Mouse (Mus musculus) cortical plate, adult 2 months (tissue): ENCODE data around the gene Amigo2.

Experiments used
- CTCF ChIP-seq: fragments of 200-500 bp; IDR thresholded peaks from 2 replicates; pipeline ENCODE4 v1.5.1; 2011; ENCODE audit warnings: mild to moderate bottlenecking, control low read depth, low read length; ENCODE audit not compliant: insufficient read depth; ENCODE audit errors: extremely low read depth
- POLR2A ChIP-seq: fragments of 200-500 bp; IDR thresholded peaks from 2 replicates; pipeline ENCODE4 v1.6.1; 2011; ENCODE audit warnings: mild to moderate bottlenecking, low read length, control low read depth; ENCODE audit not compliant: insufficient read depth; ENCODE audit errors: extremely low read depth

DNA sequence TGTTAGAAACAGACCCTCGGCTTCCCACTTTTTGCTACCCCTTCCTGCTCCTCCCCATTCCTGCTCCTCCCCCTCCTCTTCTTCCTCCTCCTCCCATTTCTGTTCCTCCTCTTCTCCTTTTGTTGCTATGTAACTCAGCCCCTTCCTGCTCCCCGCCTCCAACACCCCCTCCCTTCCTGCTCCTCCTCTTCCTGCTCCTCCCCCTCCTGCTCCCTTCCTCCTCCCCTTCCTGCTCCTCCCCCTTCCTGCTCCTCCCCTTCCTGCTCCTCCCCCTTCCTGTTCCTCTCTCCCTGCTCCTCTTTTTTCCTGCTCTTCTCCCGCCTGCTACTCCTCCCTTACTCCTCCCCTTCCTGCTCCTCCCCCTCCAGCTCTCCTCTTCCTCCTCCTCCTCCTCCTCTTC is 8.7 kb upstream of the Amigo2 start:
- no peak for TF ChIP-seq POLR2A
- no peak for TF ChIP-seq CTCF
